Mouse (Mus musculus) monocyte, adult 2 months (primary cell): ENCODE data around the gene Rexo4.

Experiments
- DNase-seq, 2 experiments: peaks; one replicate each; pipeline ENCODE4 v3.0.0; 2022; ENCODE audit warnings: low spot score in 2 of 2, low read depth in 1 of 2

Rexo4 gene

GRCm38 (mm10) chr2:26963923-26964723 is at the start of gene Rexo4:
TSS of gene Rexo4 (minus strand) at chr2:26964386.
- DNase-seq = peak; percentile 80 to 90

GRCm38 (mm10) chr2:27009714-27010244 is 45.6 kb upstream of the Rexo4 start, which contains the start of gene Cacfd1:
TSS of gene Cacfd1 (plus strand) at chr2:27009926.
- DNase-seq = peak; percentile 57 to 76

DNA sequence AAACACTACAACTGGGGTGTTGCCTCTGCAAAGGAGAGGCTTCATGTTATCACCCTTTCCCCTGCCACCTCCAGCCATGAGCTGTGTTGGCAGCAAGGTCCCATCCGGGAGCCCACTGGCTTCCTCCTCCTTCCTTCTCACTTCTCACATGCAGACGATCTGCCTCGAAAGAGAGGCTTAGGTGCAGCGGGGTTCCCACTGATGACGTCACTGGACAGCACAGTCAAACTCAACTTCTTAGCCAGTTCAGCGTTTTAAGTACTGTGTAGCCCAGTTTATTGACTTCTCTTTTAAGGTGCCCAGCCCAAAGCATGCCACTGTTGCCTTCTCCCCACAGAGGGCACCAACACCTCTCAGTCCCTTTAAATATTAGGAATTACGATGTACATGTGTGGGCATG is 43.5 kb upstream of the Rexo4 start:
- DNase-seq = no peak

- DNase-seq = no peak
Observed at GRCm38 (mm10) chr2:27006255-27006654, 42.1 kb upstream of the Rexo4 start.

DNA sequence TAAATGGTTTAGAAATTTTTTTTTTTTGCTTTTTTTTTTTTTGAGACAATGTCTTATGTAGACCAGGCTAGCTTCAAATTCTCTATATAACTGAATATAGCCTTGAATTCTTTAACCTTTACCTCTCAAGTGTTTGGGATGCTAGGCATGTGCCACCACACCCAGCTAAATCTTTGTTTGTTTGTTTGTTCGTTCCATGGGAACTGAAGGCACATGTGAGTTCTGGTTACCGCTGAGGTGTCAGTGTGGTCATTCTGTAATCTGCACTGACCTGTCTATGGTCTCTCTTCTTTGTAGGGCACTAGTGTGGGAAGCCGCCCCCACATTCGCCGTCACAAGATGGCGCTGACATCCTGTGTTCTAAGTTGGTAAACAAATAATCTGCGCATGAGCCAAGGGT is 33.8 kb upstream of the Rexo4 start:
- DNase-seq = no peak

- no peak for DNase-seq
Observed at GRCm38 (mm10) chr2:26997498-26997897, 33.3 kb upstream of the Rexo4 start.

DNA sequence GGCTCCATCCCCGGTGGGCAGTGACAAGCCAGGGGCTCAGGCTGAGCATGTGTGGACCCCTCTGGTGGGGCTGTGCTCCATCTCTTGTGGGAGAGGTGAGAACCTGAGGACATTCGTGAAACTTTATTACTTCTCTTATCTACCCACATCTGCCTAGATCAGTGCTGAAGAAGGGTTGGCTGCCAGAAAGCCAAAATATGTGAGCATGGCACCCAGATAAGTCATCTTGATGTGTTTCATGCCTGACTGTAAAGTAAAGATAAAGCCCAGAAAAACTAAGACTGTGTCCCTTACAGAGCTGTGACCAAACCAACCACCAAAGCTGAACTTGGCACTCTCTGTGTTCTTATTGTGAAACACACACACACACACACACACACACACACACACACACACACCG is 29.8 kb upstream of the Rexo4 start:
- no peak for DNase-seq

DNA sequence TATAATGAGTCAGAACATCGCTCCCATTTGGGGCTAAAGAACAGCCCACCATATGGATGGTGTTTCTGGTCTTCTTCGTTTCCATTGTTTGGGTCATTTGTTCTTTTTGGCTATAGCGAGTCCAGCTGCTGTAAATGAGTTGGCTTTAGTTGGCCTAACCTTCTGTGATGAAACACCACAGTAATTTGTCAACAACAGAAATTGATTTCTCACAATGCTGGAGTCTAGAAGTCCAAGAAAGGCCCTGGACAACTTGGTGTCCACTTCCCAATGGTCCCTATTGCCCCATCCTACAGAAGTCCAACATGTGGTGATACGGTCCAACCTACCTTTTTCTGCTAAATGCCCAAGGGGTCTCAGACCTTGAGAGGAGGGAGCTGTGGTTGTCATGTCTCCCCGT is 20.5 kb upstream of the Rexo4 start:
- no peak for DNase-seq

GRCm38 (mm10) chr2:26984179-26984578 is 20.0 kb upstream of the Rexo4 start:
- DNase-seq = no peak

DNA sequence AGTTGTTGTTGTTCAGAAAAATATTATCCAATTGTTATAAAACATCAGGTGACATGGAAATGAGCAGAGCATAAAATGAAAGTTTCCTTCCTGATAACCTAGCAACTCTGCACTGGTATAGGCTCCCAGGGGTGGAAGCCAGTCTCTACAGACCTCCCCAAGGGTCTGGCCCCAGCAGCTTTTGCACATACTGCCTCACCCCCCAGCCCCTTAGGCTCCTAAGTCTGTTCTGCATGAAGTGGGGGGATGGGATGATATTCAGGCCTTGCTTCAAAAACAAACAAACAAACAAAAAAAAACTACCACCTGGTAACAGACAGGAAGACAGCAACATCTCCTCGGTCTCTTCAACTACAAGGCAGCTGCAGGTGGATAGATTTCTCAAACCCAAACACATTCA is 16.2 kb upstream of the Rexo4 start:
- DNase-seq = no peak

GRCm38 (mm10) chr2:26973960-26974359 is 9.8 kb upstream of the Rexo4 start:
- peak; percentile 18 to 56 for DNase-seq

DNA sequence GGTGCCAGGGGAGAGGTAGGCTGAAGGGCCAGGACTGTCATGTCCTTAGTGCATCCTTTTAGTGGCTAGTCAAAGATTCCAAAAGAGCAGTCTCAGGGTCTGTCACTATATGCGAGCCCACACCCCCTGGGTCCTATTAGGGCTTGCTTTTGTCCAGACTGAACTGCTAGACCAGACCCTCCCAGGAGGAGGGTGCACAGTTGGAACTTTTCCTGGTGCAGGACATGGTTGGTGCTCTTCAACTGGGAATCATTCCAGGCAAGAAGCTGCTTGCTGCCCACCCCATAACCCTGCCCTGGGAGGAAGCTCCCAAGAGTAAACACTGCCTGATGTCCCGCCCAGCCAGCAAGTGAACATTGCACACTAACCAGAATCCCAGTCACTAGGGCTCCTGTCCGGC is 8.9 kb upstream of the Rexo4 start, which contains the start of gene Adamts13:
Gene Adamts13, plus strand, starts transcription at position 301 of the 400 bp plus-strand sequence.
- DNase-seq = no peak

DNA sequence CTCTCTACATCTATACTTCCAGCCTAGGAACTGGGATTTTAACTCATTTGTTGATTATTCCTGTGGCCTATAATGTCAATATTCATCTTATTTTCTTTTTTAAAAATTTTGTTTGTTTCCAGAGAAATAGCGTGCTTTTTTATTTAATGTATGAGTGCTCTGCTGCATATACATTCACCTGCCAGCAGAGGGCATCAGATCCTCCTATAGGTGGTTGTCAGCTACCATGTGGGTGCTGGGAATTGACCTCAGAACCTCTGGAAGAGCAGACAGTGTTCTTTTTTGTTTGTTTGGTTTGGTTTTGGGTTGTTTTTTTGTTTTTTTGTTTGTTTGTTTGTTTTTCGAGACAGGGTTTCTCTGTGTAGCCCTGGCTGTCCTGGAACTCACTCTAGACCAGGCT is 3.1 kb upstream of the Rexo4 start:
- DNase-seq = no peak

GRCm38 (mm10) chr2:26964724-26965370 is 661 bp upstream of the Rexo4 start:
- no peak for DNase-seq

- no peak for DNase-seq
Observed at GRCm38 (mm10) chr2:26960756-26961155, 3.4 kb downstream of the Rexo4 start.

DNA sequence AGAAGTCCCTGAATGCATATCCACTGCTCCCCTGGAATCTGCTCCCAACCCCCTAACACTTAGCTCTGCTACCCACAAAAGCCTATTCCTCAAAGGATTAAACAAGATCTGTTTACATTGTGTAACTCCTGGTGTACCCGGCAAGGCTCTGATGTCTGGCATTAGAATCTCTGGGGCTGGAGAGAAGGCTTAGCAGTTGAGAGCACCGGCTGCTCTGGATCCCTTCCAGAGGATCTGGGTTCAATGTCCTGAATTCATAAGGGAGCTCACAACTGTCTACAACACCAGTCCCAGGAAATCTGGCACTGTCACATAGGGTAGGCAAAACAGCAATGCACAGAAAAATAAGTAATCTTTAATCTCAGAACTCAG is 6.7 kb downstream of the Rexo4 start:
- DNase-seq = no peak

DNA sequence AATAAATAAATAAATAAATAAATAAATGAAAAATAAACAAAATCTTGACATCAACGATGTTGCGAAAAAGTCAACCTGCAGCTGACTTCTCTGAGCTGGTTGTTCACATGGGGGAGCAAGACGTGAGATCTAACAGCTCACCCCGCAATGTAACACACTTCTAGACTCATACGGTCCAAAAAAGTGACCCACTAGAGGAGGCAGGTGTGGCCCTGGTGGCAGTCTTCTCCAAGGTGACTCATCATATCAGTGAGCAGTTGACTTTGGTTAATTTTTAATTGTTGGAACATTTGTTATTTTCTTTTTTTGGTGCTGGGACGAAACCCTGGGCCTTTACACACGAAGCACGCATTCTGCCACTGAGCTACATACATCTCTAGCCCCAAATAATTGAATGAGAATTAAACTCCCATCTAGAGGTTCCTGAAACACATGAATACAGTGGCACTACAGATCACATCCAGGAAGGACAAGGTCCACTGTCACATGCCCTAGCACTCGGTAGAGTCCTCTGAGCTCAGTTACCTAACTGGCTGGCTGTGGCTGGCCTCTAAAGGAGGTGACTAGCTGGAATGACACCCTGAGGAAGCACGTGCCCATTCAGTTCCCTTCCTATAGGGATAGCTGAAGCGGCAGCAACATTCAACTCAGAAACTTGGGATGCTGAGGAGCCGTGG is 7.2 kb downstream of the Rexo4 start:
- DNase-seq = no peak

DNA sequence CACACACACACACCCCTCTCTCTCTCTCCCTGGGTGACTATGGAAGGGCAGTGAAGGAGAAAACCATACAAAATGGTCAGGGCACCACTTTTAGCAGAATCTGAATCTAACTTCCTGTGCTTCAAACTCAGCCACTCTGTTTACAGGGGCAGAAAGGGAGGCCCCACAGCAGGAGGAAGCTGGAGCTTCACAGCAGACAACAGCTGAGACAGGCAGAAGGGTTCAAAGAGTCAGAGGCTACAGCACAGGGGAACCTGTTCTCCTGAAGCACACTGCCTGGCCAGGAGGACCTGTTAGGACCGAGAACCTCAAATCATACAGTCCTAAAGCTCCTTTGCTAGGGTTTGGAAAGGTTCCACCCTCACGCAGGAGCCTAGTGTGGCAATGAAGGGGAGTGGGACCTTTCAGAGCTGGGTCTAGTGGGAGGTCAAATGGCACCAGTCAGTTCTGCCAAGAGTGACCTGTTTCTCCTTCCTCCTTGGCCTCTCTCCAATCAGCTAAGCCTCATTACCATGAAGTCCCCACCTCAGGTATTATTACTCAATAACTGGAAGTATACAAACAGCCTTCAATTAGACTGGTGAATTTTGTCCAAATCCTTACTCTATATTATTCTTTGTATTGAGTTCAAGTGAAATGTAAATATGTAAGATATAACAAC is 9.3 kb downstream of the Rexo4 start:
- no peak for DNase-seq

DNA sequence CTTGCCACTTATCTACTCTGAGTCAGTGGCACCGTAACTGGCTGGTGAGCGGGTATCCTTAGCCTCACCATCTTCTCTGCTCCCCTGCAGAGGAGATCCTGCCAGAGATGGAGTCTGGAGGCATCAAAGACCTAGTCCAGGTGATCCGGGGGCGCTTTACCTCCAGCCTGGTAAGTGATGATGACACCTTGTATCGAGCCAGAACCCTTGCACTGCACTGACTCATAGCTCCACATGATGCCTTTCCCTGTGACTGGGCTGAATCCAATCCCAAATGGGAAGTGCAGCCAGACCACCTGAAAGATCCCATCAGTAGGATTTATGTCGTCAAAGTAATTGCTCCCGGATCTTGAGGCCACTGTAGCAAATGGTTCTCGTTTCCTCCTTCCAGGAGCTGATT is 11.3 kb downstream of the Rexo4 start:
- no peak for DNase-seq

- DNase-seq = no peak
Observed at GRCm38 (mm10) chr2:26952193-26952592, 12.0 kb downstream of the Rexo4 start.

GRCm38 (mm10) chr2:26951346-26951905 is 12.8 kb downstream of the Rexo4 start:
- no peak for DNase-seq
